Mouse (Mus musculus): ENCODE data around the gene Mrm3. TPM values are rescaled to one million over a fixed set of nuclear protein-coding genes. Genes with fewer than 3 reads are reported as not detected.

Mrm3 gene
- polyA plus RNA-seq, 1 experiment = 11.6 TPM

DNA sequence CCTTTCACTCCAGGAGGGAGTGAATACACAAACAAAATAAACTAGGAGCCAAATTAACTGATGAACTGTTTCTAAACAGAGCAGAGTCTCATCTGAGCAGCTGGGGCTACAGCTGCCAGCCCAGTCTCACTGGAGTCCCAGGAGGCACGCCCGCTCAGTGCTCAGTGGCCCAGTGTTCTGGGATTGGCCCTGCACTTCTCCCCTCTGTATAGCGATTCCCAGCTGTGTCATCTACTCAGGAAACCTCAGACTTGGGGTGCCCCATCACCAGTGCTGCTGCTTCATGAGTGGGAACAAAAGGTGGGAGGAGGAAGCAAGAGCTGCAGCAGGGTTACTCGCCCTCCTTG lies 10.4 kb downstream of the Mrm3 start:
- no peak for TF ChIP-seq CTCF (IDR thresholded peaks at IDR 0.05; ENCODE audit: borderline replicate concordance, extremely low read depth, insufficient read depth, insufficient read length)
- no peak for TF ChIP-seq POLR2A (IDR thresholded peaks at IDR 0.05; ENCODE audit: borderline replicate concordance, extremely low read depth, insufficient read depth, insufficient read length, poor library complexity, severe bottlenecking)
- DNase-seq (ENCODE audit: low read depth) = no peak

DNA sequence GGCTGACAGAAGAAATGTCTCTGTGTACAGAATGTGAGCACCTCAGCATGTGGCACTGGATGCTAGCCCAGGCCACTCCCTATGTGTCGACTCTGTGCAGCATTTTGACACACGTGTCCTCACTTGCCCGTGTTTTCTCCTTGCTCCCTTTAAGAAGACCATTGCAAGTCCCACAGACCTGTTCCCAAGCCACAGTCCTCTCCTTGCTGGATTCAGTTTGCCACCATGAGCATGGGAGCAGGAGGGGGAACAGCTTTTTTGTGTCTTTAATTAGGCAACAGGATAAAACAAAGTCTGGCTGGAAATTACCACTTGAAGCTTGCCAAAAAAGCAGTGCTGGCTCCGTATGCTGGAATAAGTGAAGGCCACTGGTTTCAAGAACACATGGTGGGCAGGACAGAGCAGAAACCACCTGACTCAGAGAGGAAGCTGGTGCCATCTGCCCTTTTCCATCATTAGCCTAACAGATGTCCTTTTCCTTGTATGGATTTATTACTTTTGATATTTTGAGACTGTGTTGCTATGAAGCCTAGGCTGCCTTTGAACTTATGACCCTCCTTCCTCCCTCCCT lies 12.0 kb downstream of the Mrm3 start:
- peak; percentile 85 for DNase-seq (ENCODE audit: low read depth)
- TF ChIP-seq CTCF (IDR thresholded peaks at IDR 0.05; ENCODE audit: borderline replicate concordance, extremely low read depth, insufficient read depth, insufficient read length) (no peak), POLR2A (IDR thresholded peaks at IDR 0.05; ENCODE audit: borderline replicate concordance, extremely low read depth, insufficient read depth, insufficient read length, poor library complexity, severe bottlenecking) (no peak)

DNA sequence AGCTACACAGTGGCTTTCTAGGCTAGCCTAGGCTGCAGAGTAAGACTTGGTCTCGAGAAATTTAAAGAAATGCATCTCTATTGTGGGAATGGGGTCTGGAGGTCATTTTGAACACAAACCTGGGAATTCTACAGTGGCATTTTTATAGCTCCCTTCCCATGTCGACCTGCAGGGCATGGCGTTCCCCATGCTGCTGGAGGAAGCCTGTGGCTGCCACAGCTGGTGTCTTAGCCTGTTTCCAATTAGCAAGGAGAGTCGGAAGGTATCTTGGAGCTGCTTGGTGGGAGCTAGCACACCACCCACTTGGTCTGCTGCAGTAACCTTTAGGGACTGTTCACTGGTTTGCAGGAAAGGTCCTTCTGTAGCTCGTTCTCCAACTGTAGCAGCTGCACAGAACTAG lies 12.6 kb downstream of the Mrm3 start:
- TF ChIP-seq POLR2A (IDR thresholded peaks at IDR 0.05; ENCODE audit: borderline replicate concordance, extremely low read depth, insufficient read depth, insufficient read length, poor library complexity, severe bottlenecking) (no peak), CTCF (IDR thresholded peaks at IDR 0.05; ENCODE audit: borderline replicate concordance, extremely low read depth, insufficient read depth, insufficient read length) (no peak)
- peak; percentile 10 for DNase-seq (ENCODE audit: low read depth)

DNA sequence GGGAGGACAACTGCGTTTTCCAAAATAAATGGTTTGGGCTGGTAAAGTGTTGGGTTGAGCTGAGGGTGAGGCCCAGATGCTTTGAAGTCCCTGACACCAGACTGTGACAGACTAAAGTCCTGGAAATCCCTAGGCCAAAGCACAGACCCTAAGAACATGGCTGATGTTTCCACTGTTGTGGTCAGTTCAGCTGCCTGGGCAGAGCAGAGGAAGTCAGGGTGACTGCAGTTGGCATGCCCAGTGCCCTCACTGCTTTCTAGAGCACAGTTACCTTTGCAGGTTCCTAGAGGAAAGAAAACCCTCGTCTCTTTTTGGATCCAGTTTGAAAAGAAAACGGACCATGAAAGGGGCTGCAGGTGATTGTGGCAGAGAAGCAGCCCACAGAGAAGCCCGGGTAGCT lies 13.9 kb downstream of the Mrm3 start:
- TF ChIP-seq POLR2A (IDR thresholded peaks at IDR 0.05; ENCODE audit: borderline replicate concordance, extremely low read depth, insufficient read depth, insufficient read length, poor library complexity, severe bottlenecking) = no peak
- TF ChIP-seq CTCF (IDR thresholded peaks at IDR 0.05; ENCODE audit: borderline replicate concordance, extremely low read depth, insufficient read depth, insufficient read length) = no peak
- DNase-seq (ENCODE audit: low read depth) = no peak

DNA sequence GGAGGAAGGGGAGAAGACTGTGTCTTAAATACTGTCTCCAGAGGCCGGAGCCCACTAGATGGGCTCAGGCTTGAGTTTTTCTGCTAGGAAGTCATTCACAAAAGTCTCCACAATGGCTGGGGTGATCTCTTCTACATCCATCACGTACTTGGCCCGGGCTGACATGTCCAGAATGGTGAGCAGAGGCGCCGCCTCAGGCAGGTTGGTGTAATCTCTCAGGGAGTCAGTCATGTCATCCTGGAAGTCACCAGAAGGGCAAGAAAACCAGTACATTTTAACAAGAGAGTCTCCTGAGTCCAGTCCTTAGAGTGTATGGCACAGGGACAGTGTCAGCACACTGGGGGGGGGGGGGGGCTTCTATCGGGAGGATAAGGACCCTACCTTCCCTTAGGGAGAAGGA lies 15.0 kb downstream of the Mrm3 start:
- TF ChIP-seq CTCF (IDR thresholded peaks at IDR 0.05; ENCODE audit: borderline replicate concordance, extremely low read depth, insufficient read depth, insufficient read length) (no peak), POLR2A (IDR thresholded peaks at IDR 0.05; ENCODE audit: borderline replicate concordance, extremely low read depth, insufficient read depth, insufficient read length, poor library complexity, severe bottlenecking) (no peak)

DNA sequence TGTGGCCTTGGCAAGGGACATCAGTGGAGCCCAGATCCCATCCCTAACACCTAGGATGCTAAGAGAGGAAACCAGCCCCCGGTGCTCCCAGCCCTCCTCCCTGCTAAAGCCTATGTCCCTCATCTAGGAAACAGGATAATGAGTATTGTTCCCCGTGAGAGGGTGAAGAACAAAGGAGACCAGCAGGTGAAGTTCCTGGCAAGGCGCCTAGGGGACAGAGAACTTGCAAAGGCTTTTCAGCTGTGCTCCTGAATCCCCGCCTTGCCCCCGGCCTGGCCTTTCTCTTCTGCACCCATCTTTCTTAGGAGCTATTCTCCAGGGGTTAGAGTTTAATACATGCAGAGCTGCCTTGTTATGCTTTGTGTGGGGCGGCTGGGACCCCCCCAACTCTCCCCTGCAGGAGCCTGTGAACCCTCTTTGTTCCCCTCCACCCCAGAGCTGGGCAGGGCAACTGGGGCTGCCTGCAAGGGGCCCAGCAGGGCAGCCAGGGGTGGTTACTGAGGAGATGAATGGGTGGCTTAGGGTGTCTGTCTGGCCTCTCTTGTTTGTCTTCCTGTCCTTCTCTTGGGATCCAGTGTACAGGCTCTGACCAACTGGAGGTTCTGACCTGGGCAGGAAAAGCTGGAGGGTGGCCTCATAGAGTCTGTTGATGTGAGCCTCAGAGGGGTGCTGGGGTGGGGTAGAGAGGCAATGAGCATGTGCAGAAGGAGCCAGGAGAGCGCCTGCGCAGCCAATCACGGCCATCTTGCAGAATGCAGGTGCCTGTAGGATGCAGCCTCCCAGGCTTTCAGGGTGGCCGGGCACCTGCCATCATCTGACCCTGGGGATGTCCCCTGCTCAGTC lies 16.9 kb downstream of the Mrm3 start:
- DNase-seq (ENCODE audit: low read depth) = peak; percentile 43
- TF ChIP-seq POLR2A (IDR thresholded peaks at IDR 0.05; ENCODE audit: borderline replicate concordance, extremely low read depth, insufficient read depth, insufficient read length, poor library complexity, severe bottlenecking) = no peak
- no peak for TF ChIP-seq CTCF (IDR thresholded peaks at IDR 0.05; ENCODE audit: borderline replicate concordance, extremely low read depth, insufficient read depth, insufficient read length)

More for the DNA sequence above, 15.0 kb downstream of the Mrm3 start:
- no peak for DNase-seq (ENCODE audit: low read depth)

DNA sequence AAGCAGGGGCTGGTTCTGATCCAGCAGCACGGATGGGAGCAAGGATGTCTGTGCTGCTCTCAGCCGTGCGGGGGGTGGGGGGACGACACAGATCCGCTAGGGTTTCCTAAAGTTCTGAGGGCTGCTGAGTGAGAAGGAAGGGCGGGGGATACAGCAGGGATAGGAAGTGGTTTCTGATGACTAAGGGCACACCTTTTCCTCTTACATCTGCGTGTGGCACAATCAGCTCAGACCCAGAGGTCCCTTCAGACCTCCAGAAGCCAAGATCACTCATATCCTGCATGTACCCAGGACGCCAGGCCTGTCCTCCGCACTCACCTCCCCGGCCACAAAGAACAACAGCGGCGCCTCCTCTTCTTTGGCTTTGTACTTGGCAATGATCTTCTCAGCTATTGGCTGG lies 17.7 kb downstream of the Mrm3 start:
- TF ChIP-seq CTCF (IDR thresholded peaks at IDR 0.05; ENCODE audit: borderline replicate concordance, extremely low read depth, insufficient read depth, insufficient read length) = no peak
- no peak for DNase-seq (ENCODE audit: low read depth)

DNA sequence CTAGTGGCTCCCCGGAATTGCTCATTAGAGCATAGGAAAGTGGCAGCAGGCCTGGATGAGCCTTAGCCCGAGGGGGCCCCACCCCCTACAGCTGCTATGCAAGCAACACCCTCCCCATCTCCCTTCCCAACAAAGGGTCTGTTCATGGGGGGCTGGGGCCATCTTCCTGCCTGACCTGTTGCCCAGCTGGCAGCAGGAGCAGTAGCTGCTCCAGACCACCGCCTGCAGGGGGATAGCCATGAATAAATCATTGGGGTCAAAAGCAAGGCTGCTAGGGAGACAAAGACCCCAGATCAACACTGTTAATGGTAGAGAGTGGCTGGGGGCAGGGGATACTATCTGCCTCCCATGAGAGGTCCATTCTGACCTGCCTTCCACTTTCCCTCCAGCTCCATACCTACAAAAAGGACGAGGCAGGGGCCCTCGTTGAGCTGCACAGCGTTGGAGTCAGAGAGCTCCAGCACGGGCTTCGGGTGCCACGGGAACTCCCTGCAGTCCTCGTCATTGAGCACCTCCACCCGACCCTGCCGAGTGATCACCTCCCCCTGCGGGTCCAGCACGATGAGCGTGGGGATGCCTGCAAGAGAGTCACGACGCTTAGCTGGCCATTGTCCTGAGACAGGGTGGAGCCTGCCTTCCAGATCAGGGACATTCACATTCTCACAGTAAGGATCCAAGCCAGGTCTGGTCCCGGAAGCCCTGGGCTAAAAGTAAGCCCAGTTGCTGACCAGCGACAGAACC lies 19.3 kb downstream of the Mrm3 start:
- TF ChIP-seq CTCF (IDR thresholded peaks at IDR 0.05; ENCODE audit: borderline replicate concordance, extremely low read depth, insufficient read depth, insufficient read length) (no peak), POLR2A (IDR thresholded peaks at IDR 0.05; ENCODE audit: borderline replicate concordance, extremely low read depth, insufficient read depth, insufficient read length, poor library complexity, severe bottlenecking) (no peak)
- DNase-seq (ENCODE audit: low read depth) = peak; percentile 64

DNA sequence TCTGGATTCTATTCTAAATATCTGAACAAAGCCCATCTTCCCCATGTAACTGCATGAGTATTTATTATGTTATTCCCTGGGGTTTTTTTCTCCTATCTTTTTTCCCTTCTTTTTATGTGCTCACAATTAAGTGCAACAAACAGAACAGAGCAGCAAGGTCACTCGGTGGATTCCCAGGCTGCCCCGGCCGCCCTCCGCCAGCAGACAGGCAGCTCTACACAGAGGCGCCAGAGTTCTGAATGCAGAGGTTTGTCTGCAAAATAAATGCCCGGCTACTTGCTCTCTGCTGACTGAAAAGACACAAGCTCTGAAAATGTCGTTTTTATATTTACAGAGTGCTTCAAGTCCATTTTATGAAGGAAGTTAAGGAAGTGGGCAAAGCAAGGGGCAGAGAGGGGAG lies 24.0 kb downstream of the Mrm3 start:
- TF ChIP-seq CTCF (IDR thresholded peaks at IDR 0.05; ENCODE audit: borderline replicate concordance, extremely low read depth, insufficient read depth, insufficient read length) (no peak), POLR2A (IDR thresholded peaks at IDR 0.05; ENCODE audit: borderline replicate concordance, extremely low read depth, insufficient read depth, insufficient read length, poor library complexity, severe bottlenecking) (no peak)
- DNase-seq (ENCODE audit: low read depth) = peak; percentile 66

DNA sequence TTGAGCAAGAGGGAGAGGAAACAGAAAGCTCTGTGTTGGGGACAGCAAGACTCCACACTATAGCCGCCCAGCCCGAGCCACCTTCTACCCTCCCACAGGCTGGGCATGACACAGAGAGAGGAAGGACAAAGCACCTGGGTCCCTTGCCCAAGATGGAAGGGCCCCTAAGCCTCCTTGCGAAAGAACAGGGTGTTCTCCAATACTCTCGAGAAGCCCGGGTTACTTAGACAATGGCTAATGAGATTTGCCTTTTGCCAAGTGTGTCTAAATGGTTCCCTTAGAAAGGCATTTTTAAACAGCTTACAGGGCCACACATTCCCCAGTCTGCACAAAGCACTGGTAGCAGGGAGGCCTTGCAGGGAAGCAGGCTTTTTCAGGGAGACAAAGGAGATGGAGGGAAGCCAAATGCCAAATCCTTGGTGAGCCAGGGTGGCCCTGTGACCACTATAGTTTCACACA lies 24.5 kb downstream of the Mrm3 start:
- no peak for TF ChIP-seq CTCF (IDR thresholded peaks at IDR 0.05; ENCODE audit: borderline replicate concordance, extremely low read depth, insufficient read depth, insufficient read length)
- TF ChIP-seq POLR2A (IDR thresholded peaks at IDR 0.05; ENCODE audit: borderline replicate concordance, extremely low read depth, insufficient read depth, insufficient read length, poor library complexity, severe bottlenecking) = no peak

DNA sequence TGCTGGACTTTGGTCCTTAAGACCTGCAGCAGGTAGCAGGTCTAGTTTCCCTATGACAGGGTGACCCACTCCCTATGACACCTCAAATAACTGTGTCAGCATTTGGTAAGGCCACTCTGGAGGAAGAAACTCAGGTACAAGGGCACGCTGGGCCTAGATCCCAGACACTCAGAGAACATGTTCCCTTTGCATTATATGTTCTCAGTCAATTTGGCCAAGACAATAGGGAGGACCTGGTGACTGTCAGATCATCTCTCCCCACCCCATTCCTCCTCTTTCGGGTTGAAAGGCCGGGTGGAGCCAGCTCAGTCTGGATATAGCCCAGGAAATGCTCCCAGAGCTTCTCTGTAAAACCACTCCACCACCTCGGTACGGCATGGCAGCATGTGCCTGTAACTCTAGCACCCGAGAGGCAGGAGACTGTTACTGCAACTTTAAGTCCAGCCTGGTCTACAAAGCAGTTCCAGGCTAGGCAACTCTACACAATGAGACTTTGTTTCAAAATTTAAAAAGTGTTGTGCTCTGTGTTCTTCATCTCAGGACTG lies 25.1 kb downstream of the Mrm3 start:
- DNase-seq (ENCODE audit: low read depth) = no peak
- no peak for TF ChIP-seq CTCF (IDR thresholded peaks at IDR 0.05; ENCODE audit: borderline replicate concordance, extremely low read depth, insufficient read depth, insufficient read length)
- TF ChIP-seq POLR2A (IDR thresholded peaks at IDR 0.05; ENCODE audit: borderline replicate concordance, extremely low read depth, insufficient read depth, insufficient read length, poor library complexity, severe bottlenecking) = no peak

More for the DNA sequence above, 24.5 kb downstream of the Mrm3 start:
- peak; percentile 90 for DNase-seq (ENCODE audit: low read depth)
